Mouse (Mus musculus) lung, postnatal 0 days (tissue): ENCODE measurements at regions not wholly inside any gene's neighbourhood (a gene's known extent, or its start where the extent isn't known, plus 50 kb on each side); places are given as distances from the start of the nearest gene placed in this dataset.

Source experiments
- CTCF ChIP-seq: IDR thresholded peaks from 2 replicates; pipeline ENCODE4 v1.5.1; 2016; ENCODE audit warnings: antibody characterized with exemption, mild to moderate bottlenecking
- EP300 ChIP-seq: IDR thresholded peaks from 2 replicates; pipeline ENCODE4 v1.6.1; 2016; ENCODE audit warnings: antibody characterized with exemption, mild to moderate bottlenecking, control low read depth

DNA sequence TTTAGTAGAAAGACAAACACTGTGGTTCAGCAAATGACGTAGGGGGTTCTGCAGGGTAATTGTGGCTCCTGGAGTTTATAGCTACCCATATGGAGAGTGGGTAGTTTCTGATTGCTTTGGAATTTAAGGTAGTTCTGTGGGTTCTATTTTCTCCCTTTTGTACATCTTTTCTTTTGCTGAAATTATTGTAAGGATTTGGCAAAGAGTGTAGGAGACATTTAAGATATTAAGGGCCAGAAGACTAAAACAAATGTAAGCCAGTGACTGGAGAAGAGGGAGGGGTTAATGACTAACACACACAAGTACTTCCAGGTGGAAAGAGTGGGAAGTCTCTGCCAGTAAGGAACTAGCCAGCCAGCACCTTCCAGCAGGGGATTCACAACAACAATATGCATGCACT lies 318.9 kb upstream of the Sox9 start:
- TF ChIP-seq CTCF, result no peak
- no peak for TF ChIP-seq EP300
